Mouse (Mus musculus) heart, embryonic 15.5 days (tissue): ENCODE results near the gene Daam1. TPM values are rescaled to one million over a fixed set of nuclear protein-coding genes. Genes with fewer than 3 reads are reported as not detected.

ENCODE experiments used
- ATAC-seq: fragments of 200-750 bp; cut with Nextera tagmentation; replicated peaks from 2 replicates; pipeline ENCODE4 v1.8.0; 2017; ENCODE audit warnings: low read depth, moderate TSS enrichment; ENCODE audit not compliant: insufficient number of reproducible peaks, insufficient read depth, low FRiP score
- H3K27ac ChIP-seq: fragments of 300-500 bp; sonication (generic); 2 replicates; pipeline ENCODE4 v1.5.1; 2015; ENCODE audit warnings: mild to moderate bottlenecking, inconsistent platforms
- H3K27me3 ChIP-seq: fragments of 300-500 bp; sonication (generic); 2 replicates; pipeline ENCODE4 v1.6.1; 2015; ENCODE audit warnings: inconsistent platforms
- H3K36me3 ChIP-seq: fragments of 300-500 bp; sonication (generic); 2 replicates; pipeline ENCODE4 v1.6.1; 2015; ENCODE audit warnings: mild to moderate bottlenecking, inconsistent platforms
- H3K4me1 ChIP-seq: fragments of 300-500 bp; sonication (generic); replicated peaks from 2 replicates; pipeline ENCODE4 v1.6.1; 2015; ENCODE audit warnings: inconsistent platforms
- H3K4me2 ChIP-seq: fragments of 300-500 bp; sonication (generic); 2 replicates; pipeline ENCODE4 v1.6.1; 2015; ENCODE audit warnings: inconsistent platforms, mild to moderate bottlenecking, moderate library complexity
- H3K4me3 ChIP-seq: fragments of 300-500 bp; sonication (generic); 2 replicates; pipeline ENCODE4 v1.5.1; 2015; ENCODE audit warnings: mild to moderate bottlenecking, inconsistent platforms
- H3K9ac ChIP-seq: fragments of 300-500 bp; sonication (generic); 2 replicates; pipeline ENCODE4 v1.6.1; 2015; ENCODE audit warnings: mild to moderate bottlenecking, inconsistent platforms
- H3K9me3 ChIP-seq: fragments of 300-500 bp; sonication (generic); replicated peaks from 2 replicates; pipeline ENCODE4 v1.6.1; 2016; ENCODE audit warnings: inconsistent platforms
- WGBS: fragments of 180-500 bp; shearing (Covaris S2); methylation state at CpG from one replicate; pipeline ENCODE4 v1.1.7; 2015; ENCODE audit warnings: mixed read lengths; 5-methylcytosine and 5-hydroxymethylcytosine counted together
- polyA plus RNA-seq: library from polyadenylated mRNA; unstranded; fragments of >200 nt; fragmentation: Nextera tagmentation; extraction: Ambion mirVana; gene quantifications from 2 replicates; pipeline ENCODE4 v1.2.1, GENCODE M21; 2015

Gene Daam1
- polyA plus RNA-seq, 1 experiment from 2014 or later, result 20.9 TPM

GRCm38 (mm10) chr12:71885170-71885574 is 54.3 kb downstream of the Daam1 start:
- peaks cover 91% of the 10 kb centered on the region for H3K4me1 ChIP-seq
- WGBS, result 14% methylated on average over 2 of the region's 2 CpGs
- H3K27me3 ChIP-seq, result no peaks in the 10 kb centered on the region
- no peak overlapping the region for H3K4me3 ChIP-seq
- ATAC-seq, result peak; percentile 59; the same call in 1 of the 2 replicates
- H3K9me3 ChIP-seq, result no peaks in the 10 kb centered on the region
- H3K4me2 ChIP-seq, result peak overlapping the region; percentile 49; the same call in 1 of the 2 replicates
- H3K9ac ChIP-seq, result no peak overlapping the region
- H3K36me3 ChIP-seq, result no peaks in the 10 kb centered on the region
- peak overlapping the region; percentile 91 for H3K27ac ChIP-seq

DNA sequence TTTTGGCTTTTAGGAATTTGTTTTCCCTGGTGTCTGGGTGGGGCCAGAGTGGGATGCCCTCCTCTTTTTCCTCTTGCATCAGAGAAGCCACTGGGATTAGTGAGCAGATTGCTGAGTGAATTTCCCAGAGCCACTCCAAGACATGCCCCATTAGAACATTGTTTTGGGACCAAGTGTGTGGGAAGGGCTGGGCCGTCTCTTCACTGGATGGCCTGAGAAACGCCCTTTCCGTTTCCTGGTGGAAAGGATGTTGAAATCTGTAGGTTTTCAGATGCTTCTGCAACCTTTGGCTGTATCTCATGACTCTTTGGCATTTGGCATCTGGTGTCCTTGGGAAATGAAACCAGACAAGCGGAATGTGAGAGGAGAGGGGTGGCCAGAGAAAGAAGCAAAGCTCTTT is 54.8 kb downstream of the Daam1 start:
- H3K9ac ChIP-seq, result 0 out of 2 replicates have a peak overlapping the region, but pooled peaks have one; percentile 8
- ATAC-seq, result peak; percentile 40; the same call in 1 of the 2 replicates
- 37% methylated on average over 4 of the region's 4 CpGs for WGBS

DNA sequence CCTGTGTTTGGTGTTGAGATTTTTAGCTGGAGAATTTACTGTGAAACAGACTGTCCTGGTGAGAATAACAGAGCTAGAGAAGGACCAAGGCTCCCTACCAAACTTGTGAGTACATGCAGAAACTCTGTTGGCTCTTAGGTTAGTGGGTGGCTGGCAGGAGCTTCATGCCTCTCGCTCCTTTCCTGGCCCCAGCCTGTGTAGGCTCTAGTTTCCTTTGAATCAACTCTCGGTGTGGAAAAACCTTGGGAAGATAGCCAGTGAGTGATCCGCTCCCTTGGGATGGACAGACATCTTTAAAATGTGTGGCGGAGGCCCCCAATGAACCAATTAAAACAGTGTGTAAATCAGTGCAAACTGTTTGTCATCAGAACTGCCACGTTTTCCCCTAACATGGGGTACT is 55.5 kb downstream of the Daam1 start:
- 42% methylated on average over 5 of the region's 5 CpGs for WGBS
- peak overlapping the region; percentile 49 for H3K4me2 ChIP-seq
- H3K27me3 ChIP-seq, result no peaks in the 10 kb centered on the region
- 0 out of 2 replicates have a peak overlapping the region, but pooled peaks have one; percentile 8 for H3K9ac ChIP-seq
- H3K4me1 ChIP-seq, result peaks cover 84% of the 10 kb centered on the region
- H3K36me3 ChIP-seq, result no peaks in the 10 kb centered on the region
- H3K9me3 ChIP-seq, result no peaks in the 10 kb centered on the region
- H3K4me3 ChIP-seq, result no peak overlapping the region
- H3K27ac ChIP-seq, result peak overlapping the region; percentile 91
- no peak for ATAC-seq

More for the DNA sequence above, 54.8 kb downstream of the Daam1 start:
- Histone ChIP-seq H3K4me2 (peak overlapping the region; percentile 49), H3K27me3 (no peaks in the 10 kb centered on the region), H3K4me3 (no peak overlapping the region), H3K27ac (peak overlapping the region; percentile 91), H3K9me3 (no peaks in the 10 kb centered on the region), H3K4me1 (peaks cover 87% of the 10 kb centered on the region), H3K36me3 (no peaks in the 10 kb centered on the region)

GRCm38 (mm10) chr12:71886941-71887340 is 56.1 kb downstream of the Daam1 start:
- H3K4me3 ChIP-seq, result no peak overlapping the region
- H3K4me1 ChIP-seq, result peaks cover 84% of the 10 kb centered on the region
- ATAC-seq, result no peak
- H3K36me3 ChIP-seq, result no peaks in the 10 kb centered on the region
- WGBS, result 36% methylated on average over 2 of the region's 2 CpGs
- H3K9me3 ChIP-seq, result no peaks in the 10 kb centered on the region
- H3K27ac ChIP-seq, result peak overlapping the region; percentile 91
- no peak overlapping the region for H3K9ac ChIP-seq
- no peaks in the 10 kb centered on the region for H3K27me3 ChIP-seq
- H3K4me2 ChIP-seq, result no peak overlapping the region

GRCm38 (mm10) chr12:71888370-71888769 is 57.5 kb downstream of the Daam1 start:
- no peak overlapping the region for H3K4me2 ChIP-seq
- WGBS, result 36% methylated on average over 6 of the region's 6 CpGs

GRCm38 (mm10) chr12:71889266-71889665 is 58.4 kb downstream of the Daam1 start:
- Histone ChIP-seq H3K9ac (no peak overlapping the region), H3K27me3 (no peaks in the 10 kb centered on the region), H3K27ac (peak overlapping the region; percentile 91), H3K4me2 (no peak overlapping the region), H3K4me1 (peaks cover 79% of the 10 kb centered on the region), H3K36me3 (no peaks in the 10 kb centered on the region), H3K4me3 (no peak overlapping the region), H3K9me3 (no peaks in the 10 kb centered on the region)
- no peak for ATAC-seq
- WGBS, result 64% methylated on average over 8 of the region's 8 CpGs

More at GRCm38 (mm10) chr12:71888370-71888769, 57.5 kb downstream of the Daam1 start:
- Histone ChIP-seq H3K27ac (peak overlapping the region; percentile 91), H3K4me3 (no peak overlapping the region), H3K9ac (no peak overlapping the region), H3K36me3 (no peaks in the 10 kb centered on the region), H3K4me1 (peaks cover 82% of the 10 kb centered on the region), H3K9me3 (no peaks in the 10 kb centered on the region), H3K27me3 (no peaks in the 10 kb centered on the region)
- peak; percentile 65 for ATAC-seq

GRCm38 (mm10) chr12:71890282-71890681 is 59.4 kb downstream of the Daam1 start:
- 91% methylated on average over 1 of the region's 1 CpGs for WGBS
- no peak overlapping the region for H3K27ac ChIP-seq
- ATAC-seq, result no peak
- no peaks in the 10 kb centered on the region for H3K9me3 ChIP-seq
- H3K9ac ChIP-seq, result no peak overlapping the region
- no peak overlapping the region for H3K4me3 ChIP-seq
- no peaks in the 10 kb centered on the region for H3K36me3 ChIP-seq
- peaks cover 69% of the 10 kb centered on the region for H3K4me1 ChIP-seq
- H3K4me2 ChIP-seq, result no peak overlapping the region
- H3K27me3 ChIP-seq, result no peaks in the 10 kb centered on the region

DNA sequence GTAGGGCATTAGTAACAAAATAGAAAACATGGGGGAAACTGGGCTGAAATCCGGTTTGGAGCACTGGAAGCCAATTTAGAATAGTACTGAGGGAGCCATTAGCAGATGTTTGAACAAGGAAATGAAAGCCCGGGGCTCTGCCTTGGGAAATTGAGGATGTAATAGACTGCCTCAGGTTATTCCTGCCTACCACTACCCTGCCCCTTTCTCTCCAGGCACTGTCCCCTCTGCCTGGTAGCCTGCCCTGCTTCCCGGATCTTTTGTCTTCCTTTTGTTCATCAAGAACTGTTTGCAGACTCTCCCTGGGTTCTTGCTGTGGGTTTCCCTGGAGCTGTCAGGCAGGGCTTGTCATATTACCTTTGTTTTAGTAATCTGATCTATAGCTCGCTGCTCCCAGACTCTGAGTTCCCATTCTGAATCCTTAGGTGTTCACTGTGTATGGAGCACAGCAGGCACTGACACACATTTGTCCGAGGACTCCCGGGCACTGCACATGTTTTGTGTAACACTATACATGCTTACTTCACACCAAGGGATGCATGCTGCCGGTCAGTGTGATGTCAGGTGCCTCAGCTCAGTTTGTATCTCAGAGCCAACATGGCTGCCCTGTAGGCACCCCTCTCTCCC is 61.0 kb downstream of the Daam1 start:
- Histone ChIP-seq H3K9me3 (no peaks in the 10 kb centered on the region), H3K27me3 (no peaks in the 10 kb centered on the region), H3K4me1 (peaks cover 62% of the 10 kb centered on the region), H3K9ac (no peak overlapping the region), H3K27ac (peak overlapping the region; percentile 3; the same call in 1 of the 2 replicates), H3K4me2 (no peak overlapping the region), H3K36me3 (peaks cover 7% of the 10 kb centered on the region; the same call in 1 of the 2 replicates), H3K4me3 (no peak overlapping the region)
- 70% methylated on average over 7 of the region's 7 CpGs for WGBS
- ATAC-seq, result no peak

DNA sequence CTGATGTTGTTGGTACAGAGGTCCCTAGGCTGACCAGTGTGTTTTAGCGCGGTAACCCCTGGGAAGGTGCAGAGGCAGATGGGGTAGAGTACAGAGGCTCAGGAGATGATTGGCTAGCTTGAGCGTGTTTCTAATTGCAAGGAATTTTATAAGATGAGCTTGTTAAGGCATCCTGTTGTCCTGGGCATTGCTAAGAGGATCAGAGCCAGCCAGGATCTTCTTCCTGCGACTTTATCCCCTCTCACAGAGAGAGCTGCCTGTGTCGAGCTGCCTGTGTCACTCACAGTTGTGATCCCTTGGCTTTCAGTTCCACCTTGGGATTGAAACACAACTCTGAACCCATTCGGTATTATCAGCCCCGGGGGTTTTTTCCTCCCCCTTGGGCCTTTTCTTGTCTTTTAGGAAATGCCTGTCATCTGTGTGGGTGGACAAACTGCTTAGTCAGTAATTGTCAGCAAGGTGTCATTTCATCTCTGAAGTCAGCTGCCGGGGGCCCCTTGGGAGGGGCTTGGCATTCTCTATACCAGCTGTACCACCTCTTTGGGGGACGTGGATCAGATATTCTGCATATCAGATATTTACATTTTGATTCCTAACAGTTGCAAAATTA is 62.2 kb downstream of the Daam1 start:
- no peaks in the 10 kb centered on the region for H3K9me3 ChIP-seq
- H3K4me3 ChIP-seq, result no peak overlapping the region
- WGBS, result 36% methylated on average over 9 of the region's 9 CpGs
- H3K27ac ChIP-seq, result no peak overlapping the region
- no peaks in the 10 kb centered on the region for H3K27me3 ChIP-seq
- no peak overlapping the region for H3K9ac ChIP-seq
- H3K36me3 ChIP-seq, result peaks cover 7% of the 10 kb centered on the region; the same call in 1 of the 2 replicates
- H3K4me2 ChIP-seq, result no peak overlapping the region
- ATAC-seq, result no peak
- H3K4me1 ChIP-seq, result peaks cover 58% of the 10 kb centered on the region

DNA sequence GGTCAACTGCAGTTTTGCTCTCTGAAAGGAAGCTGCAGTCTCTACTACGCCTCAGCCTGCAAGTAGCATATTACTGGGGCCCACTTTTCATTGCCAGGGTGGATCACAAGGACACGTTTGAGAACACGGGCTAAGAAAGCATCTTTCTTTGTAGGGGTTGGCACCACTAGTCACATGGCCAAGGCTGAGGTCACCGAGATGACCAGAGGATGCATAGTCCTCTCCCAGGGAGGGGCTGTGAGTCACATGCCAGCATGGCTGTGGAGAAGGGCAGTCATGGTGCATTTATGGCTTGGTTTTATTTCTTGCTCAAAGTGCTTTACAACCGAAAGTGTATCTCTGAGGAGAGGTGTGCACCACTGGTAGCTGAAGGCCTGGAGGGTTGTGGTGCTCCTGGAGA is 67.4 kb downstream of the Daam1 start:
- H3K27ac ChIP-seq, result peak overlapping the region; percentile 50
- no peak for ATAC-seq
- H3K36me3 ChIP-seq, result peaks cover 17% of the 10 kb centered on the region; the same call in 1 of the 2 replicates
- H3K27me3 ChIP-seq, result no peaks in the 10 kb centered on the region
- WGBS, result 76% methylated on average over 5 of the region's 5 CpGs
- no peaks in the 10 kb centered on the region for H3K9me3 ChIP-seq
- H3K4me2 ChIP-seq, result no peak overlapping the region
- no peak overlapping the region for H3K4me3 ChIP-seq
- H3K9ac ChIP-seq, result no peak overlapping the region
- H3K4me1 ChIP-seq, result peaks cover 46% of the 10 kb centered on the region

- H3K36me3 ChIP-seq, result peaks cover 17% of the 10 kb centered on the region; the same call in 1 of the 2 replicates
- no peak overlapping the region for H3K9ac ChIP-seq
- no peak overlapping the region for H3K4me2 ChIP-seq
- no peak for ATAC-seq
- H3K4me3 ChIP-seq, result no peak overlapping the region
- H3K27me3 ChIP-seq, result no peaks in the 10 kb centered on the region
- WGBS, result 70% methylated on average over 7 of the region's 7 CpGs
- peaks cover 43% of the 10 kb centered on the region for H3K4me1 ChIP-seq
- no peaks in the 10 kb centered on the region for H3K9me3 ChIP-seq
- H3K27ac ChIP-seq, result peak overlapping the region; percentile 50
Measured at GRCm38 (mm10) chr12:71898666-71899520, 68.0 kb downstream of the Daam1 start.
